Comparison of ENCODE assay signal across 7 mouse cellular contexts in the genomic region with DNA sequence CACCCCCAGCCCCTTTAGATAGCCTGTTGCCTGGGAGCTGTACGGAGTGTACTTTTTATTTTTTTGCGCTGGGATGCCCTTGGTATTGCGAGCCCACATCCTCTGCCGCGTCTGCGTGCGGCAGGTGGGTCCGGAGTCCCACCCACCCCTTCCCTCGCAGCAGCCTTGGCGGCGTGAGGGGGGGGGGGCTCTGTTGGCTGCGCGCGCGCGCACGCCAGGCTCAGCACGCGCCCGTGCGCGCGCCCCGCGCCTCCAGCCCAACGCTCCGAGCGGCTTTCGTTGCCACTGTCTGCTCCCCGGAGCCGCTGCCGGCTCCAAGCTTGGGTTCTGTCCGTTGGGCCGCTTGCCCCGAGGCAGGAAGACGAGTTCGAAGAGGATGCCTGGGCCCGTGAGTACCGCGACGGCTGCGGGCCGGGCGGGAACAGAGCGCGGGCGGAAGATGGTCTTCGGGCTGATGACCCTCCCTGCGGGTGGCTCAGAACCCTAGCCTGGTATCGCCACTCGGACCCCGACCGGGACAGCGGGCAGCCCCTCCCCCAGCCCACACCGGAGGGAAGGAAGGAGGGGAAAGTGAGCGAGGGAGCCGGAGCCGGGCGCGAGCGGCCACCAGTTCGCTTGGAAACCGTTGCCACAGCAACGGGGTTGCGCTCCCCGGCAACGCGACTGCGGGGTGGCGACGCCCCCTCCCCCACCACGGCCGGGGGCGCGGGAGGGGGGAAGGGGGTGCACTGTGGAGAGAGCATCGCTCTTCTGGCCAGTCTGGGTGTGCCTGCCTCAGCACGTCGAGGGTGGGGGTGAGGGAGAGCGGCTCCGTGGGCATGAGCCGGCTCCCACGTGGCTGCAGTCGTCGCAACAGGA. TPM values are rescaled to one million over a fixed set of nuclear protein-coding genes. Genes with fewer than 3 reads are reported as not detected.
A peak's percentile ranks its signal among the peaks of the same experiment; 100 is the strongest.
DNase-seq lines count a peak whose midpoint lies in the region; ATAC-seq and TF ChIP-seq lines count a peak whose summit lies in the region.

A gene (plus strand): TSS at position 241 of the 858 bp plus-strand sequence.

- intact Hi-C loops in left cerebral cortex, postnatal 25 days (cut with DNase I) = loop anchor here (2.0 kb wide), 1 partner anchor 19 kb away; a partner anchor contains a TSS

- TF ChIP-seq POLR2A in CH12.LX (IDR thresholded peaks at IDR 0.05; ENCODE audit: low read depth, low read length) = no peak

- WGBS in embryonic facial prominence, embryonic 12.5 days = under 1% methylated on average over 78 of the region's 84 CpGs
- under 1% methylated on average over 78 of the region's 84 CpGs for WGBS in hindbrain, embryonic 11.5 days
- under 1% methylated on average over 78 of the region's 84 CpGs for WGBS in midbrain, embryonic 12.5 days

- H3K27me3 ChIP-seq in CH12.LX (replicated peaks) = peaks cover under 1% of the 10 kb centered on the region
- H3K27me3 ChIP-seq in embryonic facial prominence, embryonic 12.5 days = no peaks in the 10 kb centered on the region
- H3K27me3 ChIP-seq in hindbrain, embryonic 11.5 days (ENCODE audit: control insufficient read depth, insufficient read depth, low read length) = peaks cover 2% of the 10 kb centered on the region; the same call in 1 of the 2 replicates
- H3K27me3 ChIP-seq in midbrain, embryonic 12.5 days = peaks cover 10% of the 10 kb centered on the region; the same call in 1 of the 2 replicates
- H3K27me3 ChIP-seq in splenic B cell, adult 2 months (ENCODE audit: control insufficient read depth, insufficient read depth, low read length, poor library complexity, severe bottlenecking) = no peaks in the 10 kb centered on the region

- no peak for TF ChIP-seq RAD21 in CH12.LX (IDR thresholded peaks at IDR 0.05; ENCODE audit: low read depth, low read length)

- H3K9me3 ChIP-seq in CH12.LX (replicated peaks; ENCODE audit: low read length) = no peaks in the 10 kb centered on the region
- no peaks in the 10 kb centered on the region for H3K9me3 ChIP-seq in embryonic facial prominence, embryonic 12.5 days
- H3K9me3 ChIP-seq in hindbrain, embryonic 11.5 days (ENCODE audit: control insufficient read depth, low read length) = no peaks in the 10 kb centered on the region
- H3K9me3 ChIP-seq in midbrain, embryonic 12.5 days = no peaks in the 10 kb centered on the region

- H3K79me2 ChIP-seq in CH12.LX (replicated peaks; ENCODE audit: control insufficient read depth, extremely low read depth, insufficient read depth, poor library complexity, severe bottlenecking) = no peaks in the 10 kb centered on the region

- ATAC-seq in embryonic facial prominence, embryonic 12.5 days (ENCODE audit: insufficient number of reproducible peaks, insufficient read depth, low FRiP score, low TSS enrichment) = peak; percentile 76
- peak; percentile 86 for ATAC-seq in hindbrain, embryonic 11.5 days (ENCODE audit: low FRiP score)
- ATAC-seq in midbrain, embryonic 12.5 days (ENCODE audit: low FRiP score, low read depth) = peak; percentile 82

- DNase-seq in CH12.LX (ENCODE audit: extremely low read depth) = no peak
- DNase-seq in R1 (ENCODE audit: low read depth, low spot score) = peak; percentile 80
- DNase-seq in hindbrain, embryonic 11.5 days (ENCODE audit: low spot score) = peak; percentile 90
- DNase-seq in left cerebral cortex, postnatal 25 days (ENCODE audit: low spot score in 2 of 2) = peak; percentile 73 to 82
- peak; percentile 59 for DNase-seq in splenic B cell, adult 2 months (ENCODE audit: low read depth, low spot score)

- no peak within 1 kb of the TSS for H3K4me2 ChIP-seq in CH12.LX (ENCODE audit: insufficient read depth, low read depth, poor library complexity, severe bottlenecking)
- H3K4me2 ChIP-seq in embryonic facial prominence, embryonic 12.5 days (replicated peaks) = peak within 1 kb of the TSS; percentile 89
- peak within 1 kb of the TSS; percentile 91 for H3K4me2 ChIP-seq in hindbrain, embryonic 11.5 days (replicated peaks; ENCODE audit: low read depth, low read length)
- peak within 1 kb of the TSS; percentile 78 for H3K4me2 ChIP-seq in midbrain, embryonic 12.5 days (replicated peaks)

- peaks cover 40 to 71% of the 10 kb centered on the region in 2 experiments for H3K36me3 ChIP-seq in CH12.LX (replicated peaks in 1 of 2; ENCODE audit: control insufficient read depth in 1 of 2, insufficient read depth in 1 of 2, low read length in 1 of 2)
- peaks cover 32% of the 10 kb centered on the region for H3K36me3 ChIP-seq in embryonic facial prominence, embryonic 12.5 days
- H3K36me3 ChIP-seq in hindbrain, embryonic 11.5 days (ENCODE audit: control insufficient read depth, insufficient read depth, low read length) = 0 out of 2 replicates have a peak, but pooled peaks cover 6% of the 10 kb centered on the region
- H3K36me3 ChIP-seq in midbrain, embryonic 12.5 days = peaks cover 30% of the 10 kb centered on the region
- H3K36me3 ChIP-seq in splenic B cell, adult 2 months (ENCODE audit: control insufficient read depth, insufficient read depth, low read length, poor library complexity, severe bottlenecking) = peaks cover 6% of the 10 kb centered on the region; the same call in 1 of the 2 replicates

- H3K27ac ChIP-seq in CH12.LX (ENCODE audit: insufficient read depth, low read depth) = no peak within 1 kb of the TSS
- H3K27ac ChIP-seq in embryonic facial prominence, embryonic 12.5 days = peak within 1 kb of the TSS; percentile 92
- peak within 1 kb of the TSS; percentile 96 for H3K27ac ChIP-seq in hindbrain, embryonic 11.5 days (ENCODE audit: low read depth, low read length)
- H3K27ac ChIP-seq in midbrain, embryonic 12.5 days (replicated peaks) = peak within 1 kb of the TSS; percentile 99

- in situ Hi-C loops in CH12.LX (cut with MboI; ENCODE audit: low pct_ligation_motif_present, low pct_unique_long_range_greater_than_20kb, low sequenced_read_pairs) = no loop called here

- peaks cover 0 to 37% of the 10 kb centered on the region in 2 experiments; a peak in 2 of 4 replicates for H3K4me1 ChIP-seq in CH12.LX (ENCODE audit: control insufficient read depth in 1 of 2, insufficient read depth in 2 of 2)
- H3K4me1 ChIP-seq in embryonic facial prominence, embryonic 12.5 days = peaks cover 30% of the 10 kb centered on the region
- H3K4me1 ChIP-seq in hindbrain, embryonic 11.5 days (replicated peaks; ENCODE audit: control insufficient read depth, insufficient read depth, low read length) = peaks cover 20% of the 10 kb centered on the region
- H3K4me1 ChIP-seq in midbrain, embryonic 12.5 days = peaks cover 49% of the 10 kb centered on the region

- no peak within 1 kb of the TSS for H3K4me3 ChIP-seq in CH12.LX (replicated peaks in 1 of 3; ENCODE audit: low read depth in 2 of 3, low read length in 2 of 3, poor library complexity in 1 of 3)
- peak within 1 kb of the TSS; percentile 68 for H3K4me3 ChIP-seq in embryonic facial prominence, embryonic 12.5 days
- H3K4me3 ChIP-seq in hindbrain, embryonic 11.5 days (ENCODE audit: low read depth, low read length) = peak within 1 kb of the TSS; percentile 62
- H3K4me3 ChIP-seq in midbrain, embryonic 12.5 days = peak within 1 kb of the TSS; percentile 68

- no peak for TF ChIP-seq CTCF in CH12.LX (conservative IDR thresholded peaks at IDR 0.05 in 1 of 2, IDR thresholded peaks at IDR 0.05 in 1 of 2; ENCODE audit: low read depth in 2 of 2, low read length in 2 of 2)

- dilution Hi-C loops in CH12.LX (cut with MboI; ENCODE audit: extremely low pct_ligation_motif_present, extremely low pct_unique_long_range_greater_than_20kb, low sequenced_read_pairs) = no loop called here

- H3K9ac ChIP-seq in CH12.LX (ENCODE audit: insufficient read depth, low read depth) = no peak within 1 kb of the TSS
- H3K9ac ChIP-seq in embryonic facial prominence, embryonic 12.5 days = peak within 1 kb of the TSS; percentile 84
- H3K9ac ChIP-seq in hindbrain, embryonic 11.5 days (ENCODE audit: low read depth, low read length) = peak within 1 kb of the TSS; percentile 80
- H3K9ac ChIP-seq in midbrain, embryonic 12.5 days (replicated peaks) = peak within 1 kb of the TSS; percentile 91

- TF ChIP-seq EP300 in CH12.LX (IDR thresholded peaks at IDR 0.05; ENCODE audit: low read length) = no peak

TF ChIP-seq in CH12.LX, 34 proteins besides CTCF, POLR2A, EP300 and RAD21:
- TF ChIP-seq PAX5 (IDR thresholded peaks at IDR 0.05; ENCODE audit: low read length) (no peak), KAT2A (IDR thresholded peaks at IDR 0.05; ENCODE audit: insufficient replicate concordance, low read length) (no peak), POLR2AphosphoS2 (IDR thresholded peaks at IDR 0.05; ENCODE audit: low read depth, low read length) (0 out of 2 replicates have a peak, but pooled peaks have one; percentile 29), NRF1 (IDR thresholded peaks at IDR 0.05; ENCODE audit: low read depth, low read length) (no peak)

RNA-seq across cellular contexts. Expression of the gene that starts here (rescaled TPM):
- total RNA-seq in CH12.LX (2012; rRNA removed) (0.89 and 1.1 TPM in 2 replicates), CH12.LX (2014; rRNA removed) (0.60 and 0.69 TPM in 2 replicates)
- polyA plus RNA-seq in CH12.LX (2012; ENCODE audit: insufficient read length, low read depth) = 0.83 and 1.2 TPM in 2 replicates
- 1.1 and 1.3 TPM in 2 replicates for polyA plus RNA-seq in embryonic facial prominence, embryonic 12.5 days (2016; fragmentation: Nextera tagmentation; extraction: Ambion mirVana)
- 2.4 and 2.5 TPM in 2 replicates for polyA plus RNA-seq in hindbrain, embryonic 11.5 days (2014; fragmentation: Nextera tagmentation; extraction: Ambion mirVana)
- 10 to 100 TPM; 80.1 to 85.9 TPM for total RNA-seq in left cerebral cortex, postnatal 25 days (2021)
- 2.0 and 2.3 TPM in 2 replicates for polyA plus RNA-seq in midbrain, embryonic 12.5 days (2016; fragmentation: Nextera tagmentation; extraction: Ambion mirVana)

Comparison
In these comparisons a context has a peak if more than half of its experiments do, and no peak if none do; other contexts are left out.
1. RNA of the gene that starts here (total RNA-seq): 80.1 to 85.9 TPM in left cerebral cortex, postnatal 25 days; 0.60 to 1.1 TPM in CH12.LX; every median in the first group is over 10 times any median in the second.
2. H3K4me3 ChIP-seq: peak in embryonic facial prominence, embryonic 12.5 days (single experiment), hindbrain, embryonic 11.5 days (single experiment) and midbrain, embryonic 12.5 days (single experiment); none in CH12.LX (0 of 3).
3. Peak in every context shown above with its lines, with median percentiles within 50 percentile points of each other: ATAC-seq.